Mouse (Mus musculus): ENCODE results near the gene Hoxb4.

The Hoxb4 gene

DNA sequence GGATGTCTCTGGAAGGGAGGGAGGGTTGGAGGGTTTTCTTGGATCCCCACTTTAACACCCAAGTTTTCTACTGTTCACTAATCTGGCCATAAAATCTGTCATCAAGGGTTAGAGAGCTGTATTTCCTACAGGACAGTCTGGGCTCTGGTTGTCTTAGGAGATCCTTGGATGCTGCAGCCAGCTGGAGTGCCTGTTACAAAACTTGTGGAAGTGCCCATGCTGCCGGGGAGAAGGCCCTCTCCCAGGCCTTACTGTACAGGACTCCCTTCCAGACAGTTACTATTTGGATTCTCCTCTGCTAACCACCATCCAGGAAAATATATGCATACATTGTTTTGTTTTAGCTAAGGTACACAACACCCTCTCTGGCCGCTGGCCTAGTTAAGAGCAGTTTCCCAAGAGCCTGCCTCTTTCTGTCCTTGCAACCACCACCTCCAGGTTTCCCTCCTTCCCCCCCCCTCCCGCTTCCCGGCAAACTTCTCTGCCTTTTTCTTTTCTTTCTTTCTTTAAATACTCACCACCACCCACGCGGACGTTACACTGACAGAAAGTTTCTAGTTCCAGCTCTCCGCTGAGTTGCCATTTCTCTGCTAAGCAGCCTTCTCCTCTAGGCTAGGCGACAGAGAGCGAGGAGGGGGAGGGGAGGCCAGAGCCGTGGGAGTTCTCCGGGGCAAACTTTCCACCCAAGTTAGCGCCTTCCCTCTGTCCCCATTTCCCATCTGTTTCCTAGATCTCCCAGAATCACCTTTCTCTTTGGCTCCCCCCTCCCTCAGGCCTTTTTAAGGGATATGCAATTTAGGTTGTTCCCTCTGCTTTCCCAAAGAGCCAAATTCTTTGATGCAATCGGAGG is 31.6 kb downstream of the Hoxb4 start:
- DNase-seq (ENCODE audit: low spot score in 2 of 2) = no peak

DNA sequence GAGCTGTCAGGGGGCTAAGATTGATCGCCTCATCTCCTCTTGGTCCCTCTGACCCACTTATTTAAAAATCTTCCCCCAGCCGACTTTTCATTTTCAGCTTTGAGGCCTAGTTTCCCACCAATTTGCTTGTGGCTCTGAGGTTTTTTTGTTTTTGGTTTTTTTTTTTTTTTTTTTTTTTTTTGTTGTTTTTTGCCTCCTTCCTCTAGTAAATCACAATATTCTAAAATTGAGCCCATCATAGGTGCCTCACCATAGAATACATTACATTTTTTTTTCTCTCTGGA is 32.2 kb downstream of the Hoxb4 start, which contains the start of gene Hoxb2:
Gene Hoxb2, plus strand, starts transcription at position 185 of the 284 bp plus-strand sequence.
- no peak for DNase-seq (ENCODE audit: low spot score in 2 of 2)

DNA sequence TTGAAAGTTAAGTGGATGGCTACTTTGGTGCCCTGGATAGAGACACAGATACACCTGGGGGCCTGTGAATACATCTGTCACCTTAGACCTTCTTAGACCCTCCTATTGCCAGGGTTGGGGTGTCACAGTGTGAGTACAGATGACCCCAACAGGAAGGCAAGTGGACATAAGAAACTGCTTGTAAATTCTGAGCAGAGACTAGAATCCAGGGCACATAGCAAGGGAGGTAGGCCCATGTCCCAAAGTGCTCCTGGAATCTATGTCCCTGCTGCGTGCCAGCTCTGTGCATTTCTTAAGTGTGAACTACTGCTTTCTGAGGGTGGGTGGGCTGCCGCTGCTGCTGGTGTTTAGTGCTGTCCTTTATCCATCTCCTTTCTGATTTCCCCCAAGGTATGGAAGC is 32.7 kb downstream of the Hoxb4 start:
- DNase-seq (ENCODE audit: low spot score in 2 of 2) = no peak

GRCm38 (mm10) chr11:96351312-96351711 is 33.2 kb downstream of the Hoxb4 start:
- no peak for DNase-seq (ENCODE audit: low spot score in 2 of 2)

- no peak for DNase-seq (ENCODE audit: low spot score in 2 of 2)
Measured at GRCm38 (mm10) chr11:96351831-96352230, 33.8 kb downstream of the Hoxb4 start.

- peak in 1 of 2 experiments; percentile 4 for DNase-seq (ENCODE audit: low spot score in 2 of 2)
Measured at GRCm38 (mm10) chr11:96352691-96353521, 34.8 kb downstream of the Hoxb4 start.

GRCm38 (mm10) chr11:96353522-96353841 is 35.4 kb downstream of the Hoxb4 start:
- no peak for DNase-seq (ENCODE audit: low spot score in 2 of 2)

GRCm38 (mm10) chr11:96353939-96354338 is 35.9 kb downstream of the Hoxb4 start:
- DNase-seq (ENCODE audit: low spot score in 2 of 2) = no peak

- DNase-seq (ENCODE audit: low spot score in 2 of 2) = no peak
Measured at GRCm38 (mm10) chr11:96354376-96354775, 36.3 kb downstream of the Hoxb4 start.

GRCm38 (mm10) chr11:96354801-96355311 is 36.8 kb downstream of the Hoxb4 start:
- no peak for DNase-seq (ENCODE audit: low spot score in 2 of 2)

GRCm38 (mm10) chr11:96363807-96364206 is 45.7 kb downstream of the Hoxb4 start:
- no peak for DNase-seq (ENCODE audit: low spot score in 2 of 2)

- DNase-seq (ENCODE audit: low spot score in 2 of 2) = no peak
Measured at GRCm38 (mm10) chr11:96365441-96366091, 47.5 kb downstream of the Hoxb4 start, which contains the start of gene Hoxb1. Gene Hoxb1, plus strand, starts transcription at chr11:96365752.

- DNase-seq (ENCODE audit: low spot score in 2 of 2) = no peak
Measured at GRCm38 (mm10) chr11:96366092-96367041, 48.3 kb downstream of the Hoxb4 start.

DNA sequence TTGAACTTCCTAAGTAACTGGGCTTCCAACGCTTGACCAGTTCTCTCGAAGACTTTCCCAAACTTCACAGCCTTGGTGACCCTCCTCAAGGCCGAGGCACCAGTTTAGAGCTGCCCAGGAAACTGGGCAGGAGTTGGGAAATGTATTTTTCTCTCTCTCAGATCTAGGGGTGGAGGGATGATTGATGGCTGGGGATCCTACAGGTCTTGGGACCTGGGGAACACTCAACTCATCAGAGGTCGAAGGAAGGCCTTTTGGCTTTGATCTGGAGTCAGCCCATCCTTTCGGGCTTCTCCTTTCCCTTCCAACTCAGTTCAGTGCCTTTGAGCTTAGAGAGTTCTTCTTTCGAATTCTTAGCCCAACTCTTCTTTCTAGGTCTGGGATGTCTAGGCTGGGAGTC is 49.1 kb downstream of the Hoxb4 start:
- DNase-seq (ENCODE audit: low spot score in 2 of 2) = no peak

DNA sequence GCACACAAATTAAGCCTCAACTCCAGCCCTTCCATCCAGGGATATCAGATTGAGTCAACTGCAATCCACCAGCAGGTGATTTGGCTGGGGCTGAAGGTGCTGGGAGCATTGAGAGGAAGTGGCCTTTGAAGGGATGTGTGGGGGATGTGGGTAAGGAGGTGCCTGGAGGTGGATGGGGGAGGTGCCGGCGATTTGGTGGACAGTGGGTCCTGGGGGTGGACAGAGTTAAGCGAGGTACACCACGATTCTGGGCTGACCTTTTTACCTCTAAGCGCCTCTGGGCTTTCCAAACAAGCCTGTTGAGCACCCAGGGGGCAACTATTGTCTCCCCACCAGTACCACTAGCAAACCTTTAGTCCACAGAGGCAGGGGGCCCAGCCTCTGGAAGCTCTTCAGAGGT is 50.6 kb downstream of the Hoxb4 start:
- DNase-seq (ENCODE audit: low spot score in 2 of 2) = no peak

- no peak for DNase-seq (ENCODE audit: low spot score in 2 of 2)
Measured at GRCm38 (mm10) chr11:96369140-96369539, 51.1 kb downstream of the Hoxb4 start.

All from frontal cortex, postnatal 36 days (tissue).